Mouse (Mus musculus): ENCODE data around the gene Gm6525. TPM values are rescaled to one million over a fixed set of nuclear protein-coding genes. Genes with fewer than 3 reads are reported as not detected.

Gene Gm6525
- total RNA-seq (2023): under 1 TPM in 1 of 2 experiments, not detected in 1; 0.75 TPM

GRCm38 (mm10) chr3:84173581-84174154 is at the start of gene Gm6525:
Gm6525 (plus strand) TSS chr3:84174104.

GRCm38 (mm10) chr3:84155558-84156006 is 18.3 kb upstream of the Gm6525 start, which contains the start of gene Mnd1:
Mnd1 (minus strand) TSS chr3:84155786.

Other genes with a start within 250 kb of the Gm6525 start
- 100 to 1,000 TPM; 176 to 180 TPM for gene Tmem131l, start 133.9 kb upstream of the Gm6525 start, total RNA-seq (2023)
- gene Mnd1, start 18.3 kb upstream of the Gm6525 start, total RNA-seq (2023): 1 to 10 TPM; 2.8 to 5.3 TPM
- 1 to 10 TPM; 2.6 to 7.6 TPM for gene Trim2, start 132.8 kb downstream of the Gm6525 start, total RNA-seq (2023)